Mouse (Mus musculus) neural tube, embryonic 11.5 days (tissue): ENCODE measurements at regions not wholly inside any gene's neighbourhood (a gene's known extent, or its start where the extent isn't known, plus 50 kb on each side); places are given as distances from the start of the nearest gene placed in this dataset.

Source experiments
- ATAC-seq: fragments of 200-750 bp; cut with Nextera tagmentation; 2 replicates; pipeline ENCODE4 v1.8.0; 2017; ENCODE audit warnings: moderate number of reproducible peaks, mild to moderate bottlenecking, moderate TSS enrichment, moderate library complexity; ENCODE audit not compliant: insufficient read depth, low FRiP score, low TSS enrichment
- DNase-seq: peaks from one replicate; pipeline ENCODE4 v3.0.0-alpha.2; 2015; ENCODE audit warnings: low spot score
- H3K27ac ChIP-seq: fragments of 300-500 bp; sonication (generic); 2 replicates; pipeline ENCODE4 v1.5.1; 2014; ENCODE audit warnings: low read depth, mild to moderate bottlenecking, low read length
- H3K27me3 ChIP-seq: fragments of 300-500 bp; sonication (generic); 2 replicates; pipeline ENCODE4 v1.6.1; 2014; ENCODE audit warnings: mild to moderate bottlenecking, low read length, mixed read lengths; ENCODE audit not compliant: control insufficient read depth, insufficient read depth
- H3K36me3 ChIP-seq: fragments of 300-500 bp; sonication (generic); 2 replicates; pipeline ENCODE4 v1.6.1; 2014; ENCODE audit warnings: mild to moderate bottlenecking, low read length, moderate library complexity, mixed read lengths; ENCODE audit not compliant: control insufficient read depth, insufficient read depth
- H3K4me1 ChIP-seq: fragments of 300-500 bp; sonication (generic); 2 replicates; pipeline ENCODE4 v1.6.1; 2014; ENCODE audit warnings: low read length, mixed read lengths; ENCODE audit not compliant: control insufficient read depth, insufficient read depth
- H3K4me2 ChIP-seq: fragments of 300-500 bp; sonication (generic); 2 replicates; pipeline ENCODE4 v1.6.1; 2014; ENCODE audit warnings: low read depth, mild to moderate bottlenecking, moderate library complexity
- H3K4me3 ChIP-seq: fragments of 300-500 bp; sonication (generic); 2 replicates; pipeline ENCODE4 v1.5.1; 2014; ENCODE audit warnings: low read depth, low read length
- H3K9ac ChIP-seq: fragments of 300-500 bp; sonication (generic); 2 replicates; pipeline ENCODE4 v1.6.1; 2014; ENCODE audit warnings: mild to moderate bottlenecking, low read length
- H3K9me3 ChIP-seq: fragments of 300-500 bp; sonication (generic); 2 replicates; pipeline ENCODE4 v1.6.1; 2016; ENCODE audit warnings: low read length; ENCODE audit not compliant: control insufficient read depth
- WGBS: fragments of 180-500 bp; shearing (Covaris S2); extraction: QIAGEN DNeasy Blood & Tissue Kit; methylation state at CpG from one replicate; pipeline ENCODE4 v1.1.7; 2014; 5-methylcytosine and 5-hydroxymethylcytosine counted together

DNA sequence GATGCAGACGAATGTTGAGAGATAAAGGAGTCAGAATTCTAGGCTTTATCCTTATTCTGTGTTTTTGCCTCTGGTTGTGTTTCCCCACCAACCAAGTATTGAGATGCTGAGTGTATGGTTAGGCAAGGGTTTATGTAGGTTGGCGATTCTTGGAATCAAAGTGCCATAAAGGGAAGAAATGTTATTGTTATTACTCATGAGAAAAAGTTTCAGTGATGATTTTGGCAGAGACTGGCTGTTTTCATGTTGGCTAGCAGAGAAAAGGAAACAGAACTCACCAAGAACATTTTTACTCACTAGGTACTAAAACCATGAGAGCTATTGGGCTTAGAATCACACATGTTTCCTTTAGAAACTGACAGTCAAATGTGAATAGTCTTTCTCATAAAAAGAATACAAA lies 202.9 kb downstream of the Fzd1 start:
- 60% methylated on average over 2 of the region's 2 CpGs for WGBS

DNA sequence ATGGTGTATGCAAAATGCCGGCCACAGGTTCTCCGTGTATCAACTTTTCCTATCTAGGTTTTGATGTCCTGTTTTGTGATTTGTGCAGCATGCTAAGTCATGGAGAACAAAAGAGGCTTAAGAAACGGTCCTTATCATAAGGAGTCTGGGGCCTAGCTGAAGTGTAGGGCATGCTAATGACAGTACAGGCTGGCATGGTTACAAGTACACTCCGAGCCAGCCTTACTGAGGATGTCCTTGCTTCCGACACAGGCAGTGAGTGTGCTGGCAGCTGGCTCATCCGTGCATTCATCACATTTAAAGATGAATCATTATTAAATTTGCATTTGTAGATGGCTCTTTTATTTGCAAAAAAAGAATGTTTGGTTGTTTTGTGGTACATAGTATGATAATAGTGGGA lies 219.3 kb downstream of the Fzd1 start:
- no peak overlapping the region for H3K27ac ChIP-seq
- 76% methylated on average over 6 of the region's 6 CpGs for WGBS
- H3K9ac ChIP-seq: no peak overlapping the region
- DNase-seq: no peak
- H3K4me2 ChIP-seq: no peak overlapping the region
- H3K36me3 ChIP-seq: no peaks in the 10 kb centered on the region
- H3K4me3 ChIP-seq: no peak overlapping the region
- H3K9me3 ChIP-seq: no peaks in the 10 kb centered on the region
- ATAC-seq: no peak
- no peaks in the 10 kb centered on the region for H3K4me1 ChIP-seq
- H3K27me3 ChIP-seq: no peaks in the 10 kb centered on the region

More for the DNA sequence above, 202.9 kb downstream of the Fzd1 start:
- H3K27me3 ChIP-seq: no peaks in the 10 kb centered on the region
- no peak overlapping the region for H3K4me3 ChIP-seq
- H3K4me2 ChIP-seq: no peak overlapping the region
- no peaks in the 10 kb centered on the region for H3K9me3 ChIP-seq
- H3K27ac ChIP-seq: no peak overlapping the region
- no peaks in the 10 kb centered on the region for H3K36me3 ChIP-seq
- no peak overlapping the region for H3K9ac ChIP-seq
- DNase-seq (no peak), ATAC-seq (no peak)
- no peaks in the 10 kb centered on the region for H3K4me1 ChIP-seq

DNA sequence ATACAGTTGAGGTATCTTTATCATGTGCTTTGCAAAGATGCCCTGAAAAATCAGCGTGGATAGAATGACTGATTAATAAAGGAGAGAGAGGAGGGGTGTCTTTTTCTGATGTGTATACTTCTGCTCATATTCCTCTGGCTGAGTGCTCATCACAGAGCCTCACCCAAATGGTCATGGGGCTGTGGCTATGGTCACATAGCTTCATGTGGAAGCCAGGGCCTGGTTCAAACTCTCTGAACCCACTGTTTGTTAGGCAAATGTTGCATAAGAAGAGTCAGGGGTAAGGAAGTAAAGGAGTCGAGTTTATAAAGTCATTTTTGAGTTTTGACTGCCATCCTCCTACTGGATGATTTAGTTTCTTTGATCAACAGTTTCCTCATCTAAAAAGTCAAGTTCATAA lies 221.0 kb downstream of the Fzd1 start:
- no peak overlapping the region for H3K4me3 ChIP-seq
- 79% methylated on average over 2 of the region's 2 CpGs for WGBS

DNA sequence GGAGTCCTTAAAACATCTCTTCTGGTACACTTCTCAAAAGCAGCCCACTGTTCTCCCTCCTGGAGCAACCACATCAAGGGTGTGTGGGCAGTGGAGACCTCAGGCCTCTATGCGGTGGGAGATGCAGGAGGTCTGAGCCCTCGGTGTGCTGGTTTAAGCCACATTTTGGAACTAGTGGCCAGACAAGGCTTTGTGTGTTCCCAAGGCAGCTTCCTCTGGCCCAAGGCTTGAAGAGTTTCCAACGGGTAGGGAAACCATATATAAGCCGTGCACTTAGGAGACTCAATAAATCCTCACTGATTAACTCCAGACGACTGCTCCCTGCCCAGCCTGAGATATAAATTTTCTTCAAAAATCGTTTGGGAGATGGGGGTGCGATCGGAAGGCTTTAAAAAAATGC lies 221.9 kb downstream of the Fzd1 start:
- Histone ChIP-seq H3K4me1 (no peaks in the 10 kb centered on the region), H3K9ac (no peak overlapping the region), H3K4me3 (no peak overlapping the region), H3K4me2 (no peak overlapping the region), H3K9me3 (no peaks in the 10 kb centered on the region), H3K27me3 (no peaks in the 10 kb centered on the region), H3K36me3 (no peaks in the 10 kb centered on the region), H3K27ac (no peak overlapping the region)
- no peak for ATAC-seq
- WGBS: 47% methylated on average over 8 of the region's 8 CpGs
- DNase-seq: no peak

More for the DNA sequence above, 221.0 kb downstream of the Fzd1 start:
- H3K36me3 ChIP-seq: no peaks in the 10 kb centered on the region
- no peak for ATAC-seq
- no peak for DNase-seq
- no peaks in the 10 kb centered on the region for H3K9me3 ChIP-seq
- H3K4me2 ChIP-seq: no peak overlapping the region
- H3K27ac ChIP-seq: no peak overlapping the region
- H3K4me1 ChIP-seq: no peaks in the 10 kb centered on the region
- no peak overlapping the region for H3K9ac ChIP-seq
- H3K27me3 ChIP-seq: no peaks in the 10 kb centered on the region

DNA sequence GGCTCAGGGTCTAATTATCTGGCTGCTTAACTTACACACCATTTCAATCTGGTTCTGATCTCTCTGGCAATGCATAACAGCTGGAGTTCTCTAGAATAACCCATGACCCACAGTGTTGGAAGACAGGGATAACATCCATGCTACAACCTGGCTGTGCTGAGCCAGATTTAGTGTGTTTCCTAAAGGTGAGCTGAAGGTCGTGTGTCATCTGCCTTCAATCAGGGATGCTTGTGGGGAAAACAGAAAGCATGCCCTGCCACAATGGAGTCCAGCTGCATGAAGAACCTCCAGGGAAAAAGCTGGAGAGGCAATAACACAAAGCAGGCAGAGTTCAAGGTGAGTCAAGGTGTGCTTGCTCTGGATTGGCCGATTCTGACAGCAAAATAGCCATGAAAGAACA lies 223.3 kb downstream of the Fzd1 start:
- no peaks in the 10 kb centered on the region for H3K27me3 ChIP-seq

DNA sequence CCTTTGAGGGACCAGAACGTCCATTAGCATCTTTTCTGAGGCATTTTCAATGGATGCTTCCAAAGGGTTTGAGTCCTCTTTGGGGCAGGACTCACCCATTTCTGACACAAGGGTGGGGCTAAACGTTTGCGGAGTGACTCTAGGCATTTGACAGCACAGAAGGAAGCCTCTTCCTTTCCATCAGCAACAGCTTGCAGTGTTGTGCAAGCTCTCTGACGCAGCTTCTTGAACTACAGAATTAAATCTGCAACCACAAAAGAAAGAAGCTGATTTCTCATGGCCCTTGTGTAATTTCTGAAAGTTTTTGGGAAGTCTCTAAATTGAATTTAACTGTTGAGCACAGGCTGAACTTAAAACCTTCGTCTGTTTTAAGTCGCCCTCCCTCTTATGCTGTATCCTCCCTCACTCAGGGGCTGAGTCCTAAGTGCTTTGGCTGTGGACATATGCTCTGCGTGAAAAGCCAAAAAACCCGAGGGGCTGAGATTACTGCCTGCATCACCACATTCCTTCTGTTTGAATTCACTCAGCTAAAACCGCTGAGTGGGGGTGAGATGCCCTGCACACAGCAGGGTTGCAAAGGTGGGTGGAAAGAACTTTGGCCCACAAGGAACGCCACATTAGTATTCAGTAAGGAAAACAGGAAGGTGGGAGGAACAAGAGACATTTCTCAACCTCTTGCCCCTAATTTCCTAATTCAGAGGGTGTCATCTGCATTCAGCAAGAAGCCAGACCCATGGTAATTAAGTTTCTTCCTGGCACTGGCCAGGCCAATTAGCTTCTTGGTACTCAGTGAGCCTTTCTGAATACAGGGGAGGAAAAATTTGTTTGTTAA lies 227.4 kb downstream of the Fzd1 start:
- no peak for ATAC-seq
- H3K4me2 ChIP-seq: no peak overlapping the region
- WGBS: 39% methylated on average over 10 of the region's 10 CpGs
- H3K9me3 ChIP-seq: no peaks in the 10 kb centered on the region
- H3K27me3 ChIP-seq: no peaks in the 10 kb centered on the region
- H3K27ac ChIP-seq: no peak overlapping the region
- no peak overlapping the region for H3K4me3 ChIP-seq
- no peaks in the 10 kb centered on the region for H3K4me1 ChIP-seq
- H3K36me3 ChIP-seq: no peaks in the 10 kb centered on the region
- no peak for DNase-seq
- H3K9ac ChIP-seq: no peak overlapping the region

More for the DNA sequence above, 223.3 kb downstream of the Fzd1 start:
- H3K9me3 ChIP-seq: no peaks in the 10 kb centered on the region
- no peaks in the 10 kb centered on the region for H3K36me3 ChIP-seq
- ATAC-seq (no peak), DNase-seq (no peak)
- no peak overlapping the region for H3K4me2 ChIP-seq
- H3K27ac ChIP-seq: no peak overlapping the region
- H3K9ac ChIP-seq: no peak overlapping the region
- H3K4me3 ChIP-seq: no peak overlapping the region
- WGBS: 75% methylated on average over 2 of the region's 2 CpGs
- H3K4me1 ChIP-seq: no peaks in the 10 kb centered on the region

DNA sequence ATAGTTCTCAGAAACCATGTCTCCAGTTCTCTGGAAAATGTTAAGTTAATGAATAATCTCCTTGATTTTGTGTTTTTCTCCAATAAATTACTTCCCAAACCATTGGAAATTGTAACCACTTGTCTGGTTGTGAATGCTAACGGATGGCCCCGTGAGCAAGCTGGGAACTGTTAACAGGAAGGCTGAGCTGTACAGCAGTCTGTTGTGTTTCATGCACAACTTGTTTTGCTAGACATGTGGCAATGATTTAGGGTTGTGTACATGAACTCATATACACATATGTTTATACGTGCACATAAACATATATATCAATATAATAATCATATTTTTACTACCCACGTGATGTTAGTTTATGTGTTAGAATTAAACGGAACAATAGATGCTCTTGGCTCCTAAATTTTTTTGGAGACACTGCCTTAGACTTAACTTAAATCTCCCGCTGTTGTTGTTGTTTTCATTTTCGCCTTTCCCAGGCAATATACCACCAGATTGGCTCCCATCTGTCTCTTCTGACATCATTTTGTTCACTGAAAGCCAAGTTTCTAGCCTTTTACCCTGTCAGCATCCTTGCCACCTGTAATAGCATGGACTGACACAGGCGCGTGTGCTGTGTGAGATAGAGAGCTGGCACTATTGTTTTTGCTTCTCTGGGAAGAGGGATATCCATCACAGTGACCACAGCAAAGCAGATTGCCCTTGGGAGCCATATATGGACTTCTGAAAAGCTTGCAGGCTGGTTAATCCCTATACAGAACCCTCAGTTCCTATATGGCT lies 231.6 kb downstream of the Fzd1 start:
- Histone ChIP-seq H3K9me3 (no peaks in the 10 kb centered on the region), H3K27ac (no peak overlapping the region), H3K4me1 (no peaks in the 10 kb centered on the region), H3K27me3 (no peaks in the 10 kb centered on the region), H3K4me2 (no peak overlapping the region), H3K4me3 (no peak overlapping the region), H3K36me3 (no peaks in the 10 kb centered on the region), H3K9ac (no peak overlapping the region)
- DNase-seq (no peak), ATAC-seq (no peak)
- WGBS: 63% methylated on average over 9 of the region's 9 CpGs

DNA sequence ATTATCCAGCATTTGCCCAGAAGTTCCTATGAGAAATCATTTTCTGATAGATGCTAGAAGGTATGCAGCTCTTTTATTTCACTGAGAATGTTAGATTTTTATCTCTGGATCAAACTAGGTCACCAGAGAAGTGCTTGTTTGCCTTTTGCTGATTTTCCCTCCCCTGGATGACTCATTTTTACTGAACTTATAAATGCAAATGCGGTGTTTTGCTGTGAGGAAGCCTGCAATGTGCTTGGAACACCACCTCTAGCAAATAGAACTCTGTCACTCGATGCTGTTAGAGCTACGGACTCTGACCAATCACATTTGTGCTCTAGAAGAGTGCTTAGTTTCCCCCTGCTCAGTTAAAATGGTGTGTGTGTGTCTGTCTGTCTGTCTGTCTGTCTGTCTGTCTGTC lies 257.2 kb downstream of the Fzd1 start:
- WGBS: 89% methylated on average over 3 of the region's 3 CpGs
- H3K36me3 ChIP-seq: no peaks in the 10 kb centered on the region
- no peak for ATAC-seq
- H3K27me3 ChIP-seq: 0 out of 2 replicates have a peak, but pooled peaks cover 2% of the 10 kb centered on the region
- H3K9ac ChIP-seq: no peak overlapping the region
- H3K27ac ChIP-seq: no peak overlapping the region
- DNase-seq: no peak
- H3K4me3 ChIP-seq: no peak overlapping the region
- H3K9me3 ChIP-seq: no peaks in the 10 kb centered on the region
- H3K4me2 ChIP-seq: no peak overlapping the region
- H3K4me1 ChIP-seq: peaks cover 3% of the 10 kb centered on the region; the same call in 1 of the 2 replicates
